Mouse (Mus musculus) neural tube, embryonic 15.5 days (tissue): ENCODE data around the gene Mterf4. TPM values are rescaled to one million over a fixed set of nuclear protein-coding genes. Genes with fewer than 3 reads are reported as not detected.
"Not testable (repeated sequence)": the region's sequence is repeated elsewhere in the genome, so short reads cannot be mapped to it uniquely, and the experiment has no call there.

Experiments
- ATAC-seq: fragments of 200-750 bp; cut with Nextera tagmentation; 2 replicates; pipeline ENCODE4 v1.8.0; 2017; ENCODE audit warnings: mild to moderate bottlenecking, moderate TSS enrichment, moderate library complexity; ENCODE audit not compliant: low FRiP score
- H3K27ac ChIP-seq: fragments of 300-500 bp; sonication (generic); replicated peaks from 2 replicates; pipeline ENCODE4 v1.5.1; 2015; ENCODE audit warnings: mild to moderate bottlenecking, inconsistent platforms
- H3K27me3 ChIP-seq: fragments of 300-500 bp; sonication (generic); replicated peaks from 2 replicates; pipeline ENCODE4 v1.6.1; 2015; ENCODE audit warnings: inconsistent platforms
- H3K36me3 ChIP-seq: fragments of 300-500 bp; sonication (generic); 2 replicates; pipeline ENCODE4 v1.6.1; 2015; ENCODE audit warnings: inconsistent platforms
- H3K4me1 ChIP-seq: fragments of 300-500 bp; sonication (generic); 2 replicates; pipeline ENCODE4 v1.6.1; 2015; ENCODE audit warnings: inconsistent platforms
- H3K4me2 ChIP-seq: fragments of 300-500 bp; sonication (generic); 2 replicates; pipeline ENCODE4 v1.6.1; 2015; ENCODE audit warnings: inconsistent platforms, mild to moderate bottlenecking, moderate library complexity
- H3K4me3 ChIP-seq: fragments of 300-500 bp; sonication (generic); replicated peaks from 2 replicates; pipeline ENCODE4 v1.5.1; 2015; ENCODE audit warnings: mild to moderate bottlenecking, inconsistent platforms
- H3K9ac ChIP-seq: fragments of 300-500 bp; sonication (generic); replicated peaks from 2 replicates; pipeline ENCODE4 v1.6.1; 2015; ENCODE audit warnings: mild to moderate bottlenecking, inconsistent platforms
- H3K9me3 ChIP-seq: fragments of 300-500 bp; sonication (generic); replicated peaks from 2 replicates; pipeline ENCODE4 v1.6.1; 2016; ENCODE audit warnings: inconsistent platforms
- WGBS: fragments of 180-500 bp; shearing (Covaris S2); methylation state at CpG from one replicate; pipeline ENCODE4 v1.1.7; 2015; ENCODE audit warnings: mixed read lengths; 5-methylcytosine and 5-hydroxymethylcytosine counted together
- polyA plus RNA-seq: library from polyadenylated mRNA; unstranded; fragments of >200 nt; fragmentation: Nextera tagmentation; extraction: Ambion mirVana; gene quantifications from 2 replicates; pipeline ENCODE4 v1.2.1, GENCODE M21; 2015

Gene Mterf4
- polyA plus RNA-seq, 1 experiment from 2014 or later: 34.2 TPM

- not testable (repeated sequence) for H3K4me1 ChIP-seq, H3K27ac ChIP-seq, H3K9me3 ChIP-seq, H3K4me3 ChIP-seq, H3K27me3 ChIP-seq, H3K4me2 ChIP-seq, H3K9ac ChIP-seq, ATAC-seq
- peaks cover 37% of the 10 kb centered on the region for H3K36me3 ChIP-seq
- 89% methylated on average over 3 of the region's 3 CpGs for WGBS
Measured at GRCm38 (mm10) chr1:93294491-93294890, 11.2 kb downstream of the Mterf4 start.

GRCm38 (mm10) chr1:93292006-93292405, 13.7 kb downstream of the Mterf4 start:
- no peaks in the 10 kb centered on the region for H3K27me3 ChIP-seq
- H3K36me3 ChIP-seq: peaks cover 16% of the 10 kb centered on the region
- no peak for ATAC-seq
- H3K4me1 ChIP-seq: no peaks in the 10 kb centered on the region
- no peak overlapping the region for H3K4me2 ChIP-seq
- no peaks in the 10 kb centered on the region for H3K9me3 ChIP-seq
- H3K4me3 ChIP-seq: no peak overlapping the region
- H3K27ac ChIP-seq: no peak overlapping the region
- H3K9ac ChIP-seq: no peak overlapping the region
- WGBS: 85% methylated on average over 8 of the region's 8 CpGs

- Histone ChIP-seq H3K9me3 (no peaks in the 10 kb centered on the region), H3K9ac (no peak overlapping the region), H3K27me3 (no peaks in the 10 kb centered on the region), H3K4me1 (no peaks in the 10 kb centered on the region), H3K36me3 (peaks cover 12% of the 10 kb centered on the region), H3K27ac (no peak overlapping the region), H3K4me2 (no peak overlapping the region), H3K4me3 (no peak overlapping the region)
- WGBS: 94% methylated on average over 1 of the region's 1 CpGs
- no peak for ATAC-seq
Measured at GRCm38 (mm10) chr1:93291591-93291990, 14.1 kb downstream of the Mterf4 start.

GRCm38 (mm10) chr1:93290956-93291355, 14.8 kb downstream of the Mterf4 start:
- no peaks in the 10 kb centered on the region for H3K4me1 ChIP-seq
- no peaks in the 10 kb centered on the region for H3K27me3 ChIP-seq
- ATAC-seq: no peak
- WGBS: 88% methylated on average over 4 of the region's 4 CpGs
- H3K9ac ChIP-seq: no peak overlapping the region
- no peak overlapping the region for H3K4me3 ChIP-seq
- no peaks in the 10 kb centered on the region for H3K9me3 ChIP-seq
- no peak overlapping the region for H3K27ac ChIP-seq
- no peak overlapping the region for H3K4me2 ChIP-seq
- peaks cover 6% of the 10 kb centered on the region; the same call in 1 of the 2 replicates for H3K36me3 ChIP-seq

- H3K9ac ChIP-seq: no peak overlapping the region
- H3K4me2 ChIP-seq: no peak overlapping the region
- H3K27ac ChIP-seq: no peak overlapping the region
- H3K36me3 ChIP-seq: no peaks in the 10 kb centered on the region
- no peaks in the 10 kb centered on the region for H3K9me3 ChIP-seq
- H3K4me1 ChIP-seq: no peaks in the 10 kb centered on the region
- no peaks in the 10 kb centered on the region for H3K27me3 ChIP-seq
- 77% methylated on average over 3 of the region's 3 CpGs for WGBS
- no peak overlapping the region for H3K4me3 ChIP-seq
- ATAC-seq: no peak
Measured at GRCm38 (mm10) chr1:93289678-93290214, 16.0 kb downstream of the Mterf4 start.

GRCm38 (mm10) chr1:93277041-93277440, 28.7 kb downstream of the Mterf4 start:
- Histone ChIP-seq H3K27me3 (no peaks in the 10 kb centered on the region), H3K4me1 (0 out of 2 replicates have a peak, but pooled peaks cover 4% of the 10 kb centered on the region), H3K27ac (no peak overlapping the region), H3K4me3 (no peak overlapping the region), H3K9me3 (no peaks in the 10 kb centered on the region), H3K9ac (no peak overlapping the region), H3K4me2 (no peak overlapping the region), H3K36me3 (no peaks in the 10 kb centered on the region)
- WGBS: 85% methylated on average over 7 of the region's 7 CpGs
- ATAC-seq: no peak

GRCm38 (mm10) chr1:93275561-93275960, 30.2 kb downstream of the Mterf4 start:
- no peak overlapping the region for H3K9ac ChIP-seq
- H3K4me3 ChIP-seq: no peak overlapping the region
- no peak for ATAC-seq
- no peaks in the 10 kb centered on the region for H3K9me3 ChIP-seq
- no peaks in the 10 kb centered on the region for H3K36me3 ChIP-seq
- no peak overlapping the region for H3K27ac ChIP-seq
- no peak overlapping the region for H3K4me2 ChIP-seq
- WGBS: 80% methylated on average over 6 of the region's 6 CpGs
- H3K27me3 ChIP-seq: no peaks in the 10 kb centered on the region
- H3K4me1 ChIP-seq: 0 out of 2 replicates have a peak, but pooled peaks cover 4% of the 10 kb centered on the region

- Histone ChIP-seq H3K9ac (no peak overlapping the region), H3K36me3 (no peaks in the 10 kb centered on the region), H3K27me3 (no peaks in the 10 kb centered on the region), H3K4me2 (peak overlapping the region; percentile 49), H3K27ac (no peak overlapping the region), H3K4me1 (peaks cover 7% of the 10 kb centered on the region; the same call in 1 of the 2 replicates), H3K4me3 (peak overlapping the region; percentile 13; the same call in 1 of the 2 replicates), H3K9me3 (no peaks in the 10 kb centered on the region)
- WGBS: 1% methylated on average over 16 of the region's 16 CpGs
- ATAC-seq: peak; percentile 57; the same call in 1 of the 2 replicates
Measured at GRCm38 (mm10) chr1:93272409-93272821, 33.3 kb downstream of the Mterf4 start.

GRCm38 (mm10) chr1:93271751-93272150, 34.0 kb downstream of the Mterf4 start:
- H3K9me3 ChIP-seq: no peaks in the 10 kb centered on the region
- ATAC-seq: no peak
- no peaks in the 10 kb centered on the region for H3K36me3 ChIP-seq
- H3K4me1 ChIP-seq: peaks cover 9% of the 10 kb centered on the region; the same call in 1 of the 2 replicates
- no peak overlapping the region for H3K27ac ChIP-seq
- H3K9ac ChIP-seq: no peak overlapping the region
- WGBS: 86% methylated on average over 5 of the region's 6 CpGs
- H3K4me2 ChIP-seq: no peak overlapping the region
- no peaks in the 10 kb centered on the region for H3K27me3 ChIP-seq
- H3K4me3 ChIP-seq: no peak overlapping the region

GRCm38 (mm10) chr1:93270516-93271240, 35.0 kb downstream of the Mterf4 start:
- Histone ChIP-seq H3K27me3 (no peaks in the 10 kb centered on the region), H3K4me2 (no peak overlapping the region), H3K36me3 (no peaks in the 10 kb centered on the region), H3K9ac (no peak overlapping the region), H3K4me1 (peaks cover 9% of the 10 kb centered on the region; the same call in 1 of the 2 replicates), H3K27ac (no peak overlapping the region), H3K9me3 (no peaks in the 10 kb centered on the region), H3K4me3 (no peak overlapping the region)
- ATAC-seq: no peak
- 69% methylated on average over 3 of the region's 3 CpGs for WGBS

GRCm38 (mm10) chr1:93268246-93268645, 37.5 kb downstream of the Mterf4 start:
- WGBS: 84% methylated on average over 2 of the region's 2 CpGs
- no peaks in the 10 kb centered on the region for H3K27me3 ChIP-seq

GRCm38 (mm10) chr1:93267207-93267606, 38.5 kb downstream of the Mterf4 start:
- peak; percentile 72 for ATAC-seq
- Histone ChIP-seq H3K4me3 (no peak overlapping the region), H3K27me3 (no peaks in the 10 kb centered on the region), H3K4me1 (peaks cover 5% of the 10 kb centered on the region; the same call in 1 of the 2 replicates), H3K27ac (no peak overlapping the region), H3K4me2 (no peak overlapping the region), H3K36me3 (no peaks in the 10 kb centered on the region), H3K9ac (no peak overlapping the region), H3K9me3 (no peaks in the 10 kb centered on the region)
- WGBS: 40% methylated on average over 3 of the region's 3 CpGs

More at GRCm38 (mm10) chr1:93268246-93268645, 37.5 kb downstream of the Mterf4 start:
- Histone ChIP-seq H3K4me3 (no peak overlapping the region), H3K4me2 (no peak overlapping the region), H3K36me3 (no peaks in the 10 kb centered on the region), H3K27ac (no peak overlapping the region), H3K4me1 (peaks cover 9% of the 10 kb centered on the region; the same call in 1 of the 2 replicates), H3K9me3 (no peaks in the 10 kb centered on the region), H3K9ac (no peak overlapping the region)
- no peak for ATAC-seq
